Mouse (Mus musculus) spleen, postnatal 4 days (tissue): ENCODE data around the gene Swi5.

Experiments used
- DNase-seq, 2 experiments: peaks; one replicate each; pipeline ENCODE4 v3.0.0; 2022; ENCODE audit warnings: low spot score in 2 of 2

The Swi5 gene

GRCm38 (mm10) chr2:32260635-32261034, 27.2 kb downstream of the Swi5 start:
- DNase-seq = peak; percentile 78 to 88

- DNase-seq = peak; percentile 90 to 95
Observed at GRCm38 (mm10) chr2:32259657-32260417, 28.0 kb downstream of the Swi5 start, which contains the start of gene Uck1. Uck1 (minus strand) TSS chr2:32260159.

DNA sequence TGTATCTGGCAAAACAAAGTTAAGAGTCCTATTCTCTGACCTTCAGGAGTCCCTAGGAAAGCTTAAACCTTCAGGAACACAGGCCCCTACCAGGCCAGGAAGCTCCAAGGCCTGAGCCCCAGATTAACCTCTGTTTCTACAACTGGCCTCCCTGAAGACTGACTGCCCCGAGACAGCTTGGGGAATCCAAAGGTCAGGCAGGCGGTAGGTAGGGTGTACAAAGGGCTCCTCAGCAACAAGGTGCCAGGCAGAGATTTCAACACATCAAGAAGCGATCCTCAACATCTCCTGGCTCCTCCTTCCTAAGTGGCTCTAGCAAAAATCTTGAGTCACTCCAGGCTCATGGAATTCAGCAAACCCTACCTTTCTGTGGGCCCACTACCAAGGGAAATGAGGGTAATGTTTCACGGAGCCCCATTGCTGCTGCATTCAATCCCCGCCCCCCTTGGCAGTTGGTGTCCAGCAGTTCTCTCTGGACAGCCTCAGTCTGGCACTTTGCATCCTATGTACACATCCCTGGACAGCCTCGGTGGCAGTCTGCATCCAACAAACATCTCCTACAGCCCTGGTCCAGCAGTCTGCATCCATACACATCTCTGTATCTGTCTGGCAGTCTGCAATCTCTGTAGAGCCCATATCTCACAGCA, 28.9 kb downstream of the Swi5 start:
- DNase-seq = no peak

- no peak for DNase-seq
Observed at GRCm38 (mm10) chr2:32256273-32256672, 31.6 kb downstream of the Swi5 start.

- DNase-seq = no peak
Observed at GRCm38 (mm10) chr2:32254563-32254962, 33.3 kb downstream of the Swi5 start.

- no peak for DNase-seq
Observed at GRCm38 (mm10) chr2:32253352-32253751, 34.5 kb downstream of the Swi5 start.

DNA sequence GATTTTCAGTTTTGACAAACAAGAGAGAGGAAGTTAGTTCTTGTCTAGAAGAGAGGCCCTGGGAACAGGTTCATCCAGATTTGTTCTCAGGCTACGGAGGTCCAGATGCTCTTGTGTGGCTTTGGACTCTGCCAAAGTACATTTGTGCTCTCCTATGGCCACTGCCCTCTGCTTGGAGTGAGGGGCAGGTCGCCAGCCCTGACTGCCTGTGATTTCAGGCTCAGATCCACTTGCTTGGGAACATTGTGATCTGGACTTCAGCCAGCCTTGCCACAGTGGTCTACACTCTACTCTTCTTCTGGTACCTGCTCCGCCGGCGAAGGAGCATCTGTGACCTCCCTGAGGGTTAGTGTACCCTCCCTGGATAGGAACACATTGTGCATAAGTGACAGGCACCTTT, 35.2 kb downstream of the Swi5 start:
- no peak for DNase-seq

GRCm38 (mm10) chr2:32251791-32252527, 35.9 kb downstream of the Swi5 start:
- DNase-seq = no peak

GRCm38 (mm10) chr2:32248377-32249361, 39.2 kb downstream of the Swi5 start:
- no peak for DNase-seq

- no peak for DNase-seq
Observed at GRCm38 (mm10) chr2:32246741-32247140, 41.1 kb downstream of the Swi5 start.

DNA sequence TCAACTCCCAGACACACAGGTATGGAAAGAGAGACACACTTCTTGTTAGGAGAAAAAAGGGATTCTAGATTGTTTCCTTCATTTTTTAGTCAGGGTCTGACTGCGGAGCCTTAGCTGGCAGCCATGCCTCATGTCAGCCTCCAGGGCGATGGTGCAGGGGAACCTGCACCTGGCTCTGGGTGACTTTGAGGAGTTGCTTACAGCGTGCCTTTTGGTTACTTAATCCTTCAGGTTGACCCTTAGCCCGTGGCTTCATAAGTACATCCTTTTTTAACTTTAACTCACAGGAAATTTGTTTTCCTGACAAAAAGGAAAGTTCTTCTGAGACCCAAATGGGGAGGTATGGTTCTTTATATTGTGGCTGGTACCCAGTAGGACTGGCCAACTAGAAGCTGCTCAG, 44.9 kb downstream of the Swi5 start:
- DNase-seq = no peak

DNA sequence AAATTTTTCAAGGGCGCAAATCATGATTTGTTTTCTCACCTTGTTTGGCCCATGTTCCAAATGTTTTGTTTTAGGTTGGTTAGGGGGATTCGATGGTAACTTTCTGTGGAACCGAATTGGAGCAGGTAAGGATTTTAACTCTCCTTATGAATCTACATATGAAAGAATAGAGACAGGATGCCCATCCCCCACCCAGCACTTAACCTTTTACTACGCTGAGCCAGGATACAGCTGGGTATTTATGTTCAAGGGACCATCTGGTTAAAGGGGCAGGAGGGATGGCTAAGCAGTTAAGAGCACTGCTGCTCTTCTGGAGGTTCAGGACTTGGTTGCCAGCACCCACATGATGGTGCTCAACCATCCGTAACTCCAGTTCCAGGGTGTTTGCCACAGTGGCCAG, 47.3 kb downstream of the Swi5 start:
- no peak for DNase-seq

GRCm38 (mm10) chr2:32238708-32239435, 49.0 kb downstream of the Swi5 start:
- DNase-seq = no peak

- no peak for DNase-seq
Observed at GRCm38 (mm10) chr2:32237571-32237970, 50.3 kb downstream of the Swi5 start.

DNA sequence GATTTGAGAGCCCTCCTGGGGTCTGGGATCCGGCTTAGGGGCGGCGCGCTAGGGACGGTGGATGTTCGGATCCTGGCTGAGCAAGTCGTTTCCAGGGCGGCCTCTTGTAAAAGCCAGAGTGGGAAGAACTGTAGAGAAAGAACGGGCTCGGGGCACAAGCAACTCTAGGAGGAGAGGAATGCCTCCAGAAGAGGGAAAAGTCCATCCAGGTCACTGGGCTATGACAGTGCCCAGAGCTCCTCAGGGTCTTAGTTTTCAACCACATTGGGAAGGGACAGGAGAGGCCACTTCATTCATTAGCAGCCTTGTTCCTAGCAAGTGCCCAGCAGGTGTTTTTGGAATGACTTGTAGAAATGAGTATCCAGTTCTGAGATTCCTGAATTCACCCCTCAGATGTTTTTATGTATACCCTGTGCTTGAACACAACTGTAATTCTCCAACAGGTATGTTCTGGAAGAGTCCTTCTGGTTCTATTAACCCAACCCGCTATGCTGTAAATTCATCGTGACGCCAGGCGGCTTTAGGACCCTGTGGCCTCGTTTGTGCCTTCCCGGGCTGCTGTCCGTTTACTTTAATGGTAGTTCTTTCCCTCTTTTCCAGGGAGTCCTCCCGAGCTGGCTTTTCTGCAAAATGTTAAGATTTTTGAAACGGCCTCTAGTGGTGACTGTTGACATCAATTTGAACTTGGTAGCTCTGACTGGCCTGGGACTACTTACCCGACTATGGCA, 51.0 kb downstream of the Swi5 start:
- peak; percentile 47 to 72 for DNase-seq

DNA sequence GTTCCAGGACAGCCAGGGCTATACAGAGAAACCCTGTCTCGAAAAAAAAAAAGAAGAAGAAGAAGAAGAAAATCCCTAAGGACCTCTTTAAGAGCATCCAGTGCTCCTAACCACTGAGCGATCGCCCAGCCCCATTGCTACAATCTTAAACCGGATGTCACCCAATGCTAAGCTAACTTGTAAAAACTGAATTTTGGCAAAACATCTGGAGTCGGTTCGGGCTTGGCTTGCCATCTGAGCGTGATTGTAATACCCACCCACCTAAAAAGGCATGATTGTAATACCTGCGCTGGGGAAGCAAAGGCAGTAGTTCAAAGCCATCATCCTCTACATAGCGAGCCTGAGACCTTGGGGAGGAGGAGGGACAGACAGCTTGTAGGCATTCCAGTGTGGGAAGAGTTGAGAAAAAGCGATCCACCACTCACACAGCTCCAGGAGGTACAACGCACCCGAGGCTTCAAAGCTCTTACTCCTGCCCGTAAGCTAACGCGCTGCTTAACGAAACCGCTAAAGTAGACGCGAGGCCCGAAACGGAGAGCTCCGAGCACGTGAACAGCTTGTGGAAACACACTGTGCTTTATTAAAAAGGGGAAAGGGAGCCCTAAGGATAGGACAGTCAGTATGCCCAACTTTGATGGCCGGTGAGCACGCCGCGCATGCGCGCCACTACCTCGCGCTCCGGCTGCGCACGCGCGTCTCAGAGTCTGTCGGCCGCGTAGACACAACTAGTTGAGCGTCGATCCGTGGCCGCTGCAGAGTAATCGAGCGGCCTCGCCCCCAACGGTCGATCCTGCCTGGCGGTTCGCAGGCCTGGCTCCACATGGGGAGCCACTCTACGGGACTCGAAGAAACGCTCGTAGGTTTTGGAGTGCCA, 51.8 kb downstream of the Swi5 start, which contains the start of gene Pomt1:
Gene Pomt1 (plus strand): TSS at position 705 of the 874 bp plus-strand sequence.
- DNase-seq = peak; percentile 90 to 96

- DNase-seq = no peak
Observed at GRCm38 (mm10) chr2:32235433-32235832, 52.4 kb downstream of the Swi5 start.
